Mouse (Mus musculus) embryonic facial prominence, embryonic 14.5 days (tissue): ENCODE measurements around the gene Mknk2. TPM values are rescaled to one million over a fixed set of nuclear protein-coding genes. Genes with fewer than 3 reads are reported as not detected.

Experiments
- ATAC-seq: fragments of 200-750 bp; cut with Nextera tagmentation; 2 replicates; pipeline ENCODE4 v1.8.0; 2017; ENCODE audit warnings: low read depth, moderate number of reproducible peaks, moderate TSS enrichment
- DNase-seq: peaks from one replicate; pipeline ENCODE4 v3.0.0-alpha.2; 2015; ENCODE audit warnings: low spot score
- H3K27ac ChIP-seq: fragments of 300-500 bp; sonication (generic); replicated peaks from 2 replicates; pipeline ENCODE4 v1.5.1; 2014; ENCODE audit warnings: low read depth, mild to moderate bottlenecking, low read length, moderate library complexity
- H3K27me3 ChIP-seq: fragments of 300-500 bp; sonication (generic); replicated peaks from 2 replicates; pipeline ENCODE4 v1.6.1; 2014; ENCODE audit warnings: low read length; ENCODE audit not compliant: control insufficient read depth, insufficient read depth
- H3K36me3 ChIP-seq: fragments of 300-500 bp; sonication (generic); 2 replicates; pipeline ENCODE4 v1.6.1; 2014; ENCODE audit warnings: low read length, mixed read lengths; ENCODE audit not compliant: control insufficient read depth, insufficient read depth
- H3K4me1 ChIP-seq: fragments of 300-500 bp; sonication (generic); 2 replicates; pipeline ENCODE4 v1.6.1; 2014; ENCODE audit warnings: antibody characterized with exemption, low read length; ENCODE audit not compliant: control insufficient read depth, insufficient read depth
- H3K4me2 ChIP-seq: fragments of 300-500 bp; sonication (generic); 2 replicates; pipeline ENCODE4 v1.6.1; 2014; ENCODE audit warnings: low read depth, mild to moderate bottlenecking, low read length, moderate library complexity, mixed read lengths
- H3K4me3 ChIP-seq: fragments of 300-500 bp; sonication (generic); 2 replicates; pipeline ENCODE4 v1.5.1; 2014; ENCODE audit warnings: low read depth, mild to moderate bottlenecking, low read length
- H3K9ac ChIP-seq: fragments of 300-500 bp; sonication (generic); 2 replicates; pipeline ENCODE4 v1.6.1; 2014; ENCODE audit warnings: low read depth, mild to moderate bottlenecking, low read length, moderate library complexity, mixed read lengths
- H3K9me3 ChIP-seq: fragments of 300-500 bp; sonication (generic); 2 replicates; pipeline ENCODE4 v1.6.1; 2016; ENCODE audit warnings: low read length; ENCODE audit not compliant: control insufficient read depth
- WGBS: fragments of 180-500 bp; shearing (Covaris S2); extraction: QIAGEN DNeasy Blood & Tissue Kit; methylation state at CpG from one replicate; pipeline ENCODE4 v1.1.7; 2014; 5-methylcytosine and 5-hydroxymethylcytosine counted together
- polyA plus RNA-seq: library from polyadenylated mRNA; unstranded; fragments of >200 nt; fragmentation: Nextera tagmentation; extraction: Ambion mirVana; gene quantifications from 2 replicates; pipeline ENCODE4 v1.2.1, GENCODE M21; 2014

Gene Mknk2
- polyA plus RNA-seq, 1 experiment from 2014 or later: 84.6 TPM

GRCm38 (mm10) chr10:80661149-80661548 is 16.8 kb downstream of the Mknk2 start:
- Histone ChIP-seq H3K27ac (no peak overlapping the region), H3K36me3 (peaks cover 4% of the 10 kb centered on the region), H3K27me3 (no peaks in the 10 kb centered on the region), H3K9me3 (no peaks in the 10 kb centered on the region), H3K9ac (no peak overlapping the region), H3K4me2 (no peak overlapping the region), H3K4me1 (peaks cover 25% of the 10 kb centered on the region), H3K4me3 (no peak overlapping the region)
- DNase-seq: no peak
- no peak for ATAC-seq
- 32% methylated on average over 5 of the region's 5 CpGs for WGBS

DNA sequence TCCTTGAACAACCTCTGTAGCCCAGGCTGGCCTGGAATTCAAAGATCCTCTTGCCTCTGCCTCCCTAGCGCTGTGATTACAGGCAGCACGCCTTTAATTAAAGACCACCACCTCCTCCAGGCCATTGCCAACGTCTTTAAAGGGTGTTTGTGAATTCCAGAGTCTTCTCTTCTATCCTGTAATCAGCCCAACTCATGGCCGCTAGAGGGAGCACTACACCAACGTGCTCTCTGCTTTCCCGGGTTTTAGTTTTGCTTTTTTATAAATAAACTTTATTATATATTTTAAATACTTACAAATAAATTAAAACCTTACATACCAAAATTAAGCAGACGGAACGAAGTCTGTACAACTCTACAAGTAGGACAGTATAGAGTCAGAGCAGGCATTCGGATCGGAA is 18.7 kb downstream of the Mknk2 start:
- H3K36me3 ChIP-seq: no peaks in the 10 kb centered on the region
- DNase-seq: peak; percentile 77
- peak overlapping the region; percentile 33 for H3K4me2 ChIP-seq
- no peak for ATAC-seq
- H3K27ac ChIP-seq: peak overlapping the region; percentile 44; the same call in 1 of the 2 replicates
- WGBS: 12% methylated on average over 10 of the region's 10 CpGs
- no peaks in the 10 kb centered on the region for H3K9me3 ChIP-seq
- no peak overlapping the region for H3K9ac ChIP-seq
- H3K27me3 ChIP-seq: no peaks in the 10 kb centered on the region
- peak overlapping the region; percentile 18; the same call in 1 of the 2 replicates for H3K4me3 ChIP-seq
- H3K4me1 ChIP-seq: peaks cover 20% of the 10 kb centered on the region

GRCm38 (mm10) chr10:80658841-80659202 is 19.1 kb downstream of the Mknk2 start:
- H3K9me3 ChIP-seq: no peaks in the 10 kb centered on the region
- no peaks in the 10 kb centered on the region for H3K27me3 ChIP-seq
- DNase-seq: no peak
- no peak overlapping the region for H3K9ac ChIP-seq
- H3K36me3 ChIP-seq: no peaks in the 10 kb centered on the region
- peaks cover 17% of the 10 kb centered on the region for H3K4me1 ChIP-seq
- 63% methylated on average over 4 of the region's 4 CpGs for WGBS
- 0 out of 2 replicates have a peak overlapping the region, but pooled peaks have one; percentile 18 for H3K4me3 ChIP-seq
- no peak for ATAC-seq
- H3K4me2 ChIP-seq: peak overlapping the region; percentile 33; the same call in 1 of the 2 replicates
- peak overlapping the region; percentile 44; the same call in 1 of the 2 replicates for H3K27ac ChIP-seq

DNA sequence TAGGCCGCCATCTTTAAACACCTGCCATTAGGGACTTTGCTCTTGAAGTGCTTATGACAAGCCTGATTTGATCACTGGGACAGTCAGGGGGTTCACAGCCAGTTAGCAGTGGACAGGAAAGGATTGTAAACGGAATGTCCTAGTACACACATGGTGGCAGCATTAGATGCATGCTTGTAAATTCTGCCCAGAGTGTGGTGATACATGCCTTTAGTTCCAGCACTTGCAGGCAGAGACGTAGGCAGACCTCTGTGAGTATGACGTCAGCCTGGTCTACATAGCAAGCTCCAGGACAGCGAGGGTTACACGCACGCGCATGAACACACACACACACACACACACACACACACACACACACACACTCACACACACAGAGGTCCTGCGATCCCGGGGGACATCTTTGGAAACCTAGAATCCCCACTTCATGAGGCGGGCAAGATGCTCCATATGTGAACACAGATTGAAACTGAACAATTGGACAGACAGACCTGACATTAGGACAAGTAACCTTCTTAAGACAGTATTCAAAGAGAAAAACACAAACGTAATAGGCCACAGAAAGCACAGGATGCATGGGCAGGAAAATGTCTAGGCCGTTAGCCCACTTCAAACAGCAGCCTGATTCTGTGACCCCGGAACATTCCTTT is 19.6 kb downstream of the Mknk2 start:
- H3K27ac ChIP-seq: no peak overlapping the region
- no peak for DNase-seq
- H3K36me3 ChIP-seq: 0 out of 2 replicates have a peak, but pooled peaks cover under 1% of the 10 kb centered on the region
- WGBS: 84% methylated on average over 14 of the region's 14 CpGs
- no peak overlapping the region for H3K9ac ChIP-seq
- no peaks in the 10 kb centered on the region for H3K9me3 ChIP-seq
- H3K4me3 ChIP-seq: no peak overlapping the region
- H3K4me1 ChIP-seq: peaks cover 14% of the 10 kb centered on the region
- H3K4me2 ChIP-seq: no peak overlapping the region
- no peak for ATAC-seq
- no peaks in the 10 kb centered on the region for H3K27me3 ChIP-seq

DNA sequence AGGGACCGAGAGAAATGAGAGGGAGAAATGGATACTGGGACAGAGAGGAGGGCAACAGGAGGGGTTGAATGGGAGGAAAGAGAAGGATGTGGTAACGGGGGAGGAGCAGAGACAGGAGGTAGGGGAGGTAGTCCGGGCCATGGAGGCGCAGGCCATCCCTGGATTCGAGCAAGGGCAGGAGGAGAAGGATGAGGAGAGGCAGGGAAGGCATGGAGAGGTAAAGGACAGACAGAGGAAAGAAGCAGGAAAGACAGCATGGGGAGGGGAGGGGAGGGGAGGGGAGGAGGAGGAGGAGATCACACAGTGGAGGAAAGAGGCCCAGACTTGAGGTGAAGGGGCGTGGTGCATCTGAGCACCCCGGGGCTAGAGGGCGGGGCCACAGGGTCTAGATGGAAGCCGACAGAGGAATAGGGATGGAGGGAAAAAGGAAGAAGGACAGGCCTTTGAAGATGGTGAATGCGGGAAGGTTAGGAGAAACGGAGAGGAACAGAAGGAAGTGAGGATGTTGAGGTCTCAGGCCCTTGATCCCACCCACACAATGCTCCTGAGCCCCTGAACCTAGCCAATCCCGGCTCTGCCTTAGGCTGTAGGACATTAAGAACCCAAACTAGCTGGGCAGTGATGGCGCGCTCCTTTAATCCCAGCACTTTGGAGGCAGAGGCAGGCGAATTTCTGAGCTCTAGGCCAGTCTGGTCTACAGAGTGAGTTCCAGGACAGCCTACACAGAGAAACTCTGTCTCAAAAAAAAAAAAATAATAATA is 20.9 kb downstream of the Mknk2 start, which contains the start of gene Btbd2:
TSS of gene Btbd2 (minus strand) at position 209 of the 761 bp plus-strand sequence.
- peak; percentile 47 for DNase-seq
- H3K9ac ChIP-seq: peak within 1 kb of the TSS; percentile 97
- 0 out of 2 replicates have a peak, but pooled peaks cover 6% of the 10 kb centered on the region for H3K36me3 ChIP-seq
- 14% methylated on average over 15 of the region's 15 CpGs for WGBS
- H3K9me3 ChIP-seq: no peaks in the 10 kb centered on the region
- H3K4me3 ChIP-seq: peak within 1 kb of the TSS; percentile 97
- H3K4me1 ChIP-seq: peaks cover 14% of the 10 kb centered on the region
- peak; percentile 50 for ATAC-seq
- peak within 1 kb of the TSS; percentile 91 for H3K4me2 ChIP-seq
- H3K27me3 ChIP-seq: no peaks in the 10 kb centered on the region
- H3K27ac ChIP-seq: peak within 1 kb of the TSS; percentile 86

DNA sequence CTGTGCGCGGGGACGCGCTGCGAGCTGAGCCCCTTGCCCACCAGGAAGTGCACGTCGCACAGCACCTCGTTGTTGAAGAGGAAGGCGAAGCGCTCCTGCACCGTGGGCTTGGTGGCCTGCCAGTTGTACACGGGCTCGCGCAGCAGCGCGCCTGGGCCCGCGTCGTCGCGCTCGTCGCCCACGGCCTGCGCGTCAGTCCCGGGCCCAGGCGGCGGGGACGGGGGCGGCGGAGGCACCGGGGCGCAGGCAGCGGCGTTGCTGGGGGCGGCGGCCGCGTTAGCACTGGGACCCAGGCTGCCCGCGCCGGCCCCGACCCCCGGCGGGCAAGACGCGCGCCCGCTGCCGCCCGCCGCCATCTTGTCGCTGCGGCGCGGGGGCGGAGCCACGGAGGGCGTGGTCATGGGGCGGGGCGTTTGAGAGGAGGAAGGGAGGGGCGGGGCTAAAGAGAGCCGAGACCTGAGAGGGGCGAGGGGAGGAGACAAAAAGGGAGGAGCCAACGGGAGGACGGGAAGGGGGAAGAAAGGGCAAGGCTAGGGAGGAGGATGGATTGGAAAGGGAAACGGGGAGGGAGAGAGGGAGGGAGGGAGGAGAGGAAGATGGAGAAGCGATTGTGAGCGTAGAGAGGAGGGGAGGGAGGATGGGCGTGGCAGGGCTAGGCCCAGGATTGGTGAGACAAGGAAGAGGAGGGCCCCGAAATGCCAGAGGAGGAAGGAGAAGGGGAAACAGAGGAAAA is 21.6 kb downstream of the Mknk2 start:
- ATAC-seq (peak; percentile 87), DNase-seq (peak; percentile 99)
- H3K36me3 ChIP-seq: 0 out of 2 replicates have a peak, but pooled peaks cover 10% of the 10 kb centered on the region
- H3K4me2 ChIP-seq: peak overlapping the region; percentile 91
- 1% methylated on average over 41 of the region's 72 CpGs for WGBS
- peak overlapping the region; percentile 97 for H3K4me3 ChIP-seq
- no peaks in the 10 kb centered on the region for H3K9me3 ChIP-seq
- H3K27me3 ChIP-seq: no peaks in the 10 kb centered on the region
- peak overlapping the region; percentile 86 for H3K27ac ChIP-seq
- H3K4me1 ChIP-seq: peaks cover 14% of the 10 kb centered on the region
- peak overlapping the region; percentile 97 for H3K9ac ChIP-seq

GRCm38 (mm10) chr10:80655406-80656129 is 22.3 kb downstream of the Mknk2 start:
- Histone ChIP-seq H3K4me2 (peak overlapping the region; percentile 91), H3K27me3 (no peaks in the 10 kb centered on the region), H3K36me3 (0 out of 2 replicates have a peak, but pooled peaks cover 15% of the 10 kb centered on the region), H3K9me3 (no peaks in the 10 kb centered on the region), H3K4me3 (peak overlapping the region; percentile 97), H3K9ac (peak overlapping the region; percentile 97), H3K4me1 (peaks cover 14% of the 10 kb centered on the region), H3K27ac (peak overlapping the region; percentile 75)
- ATAC-seq: peak; percentile 5
- DNase-seq: no peak
- WGBS: 2% methylated on average over 7 of the region's 12 CpGs

GRCm38 (mm10) chr10:80654866-80655265 is 23.0 kb downstream of the Mknk2 start:
- no peak overlapping the region for H3K9ac ChIP-seq
- ATAC-seq: no peak
- no peaks in the 10 kb centered on the region for H3K27me3 ChIP-seq
- 91% methylated on average over 6 of the region's 6 CpGs for WGBS
- no peak for DNase-seq
- H3K9me3 ChIP-seq: no peaks in the 10 kb centered on the region
- peak overlapping the region; percentile 91 for H3K4me2 ChIP-seq
- H3K4me3 ChIP-seq: peak overlapping the region; percentile 97
- no peak overlapping the region for H3K27ac ChIP-seq
- H3K4me1 ChIP-seq: peaks cover 14% of the 10 kb centered on the region
- 0 out of 2 replicates have a peak, but pooled peaks cover 18% of the 10 kb centered on the region for H3K36me3 ChIP-seq
